Mouse (Mus musculus): ENCODE results near the gene Mcmbp. TPM values are rescaled to one million over a fixed set of nuclear protein-coding genes. Genes with fewer than 3 reads are reported as not detected.
"Not testable (repeated sequence)": the region's sequence is repeated elsewhere in the genome, so short reads cannot be mapped to it uniquely, and the experiment has no call there.

Gene Mcmbp
- polyA plus RNA-seq, 1 experiment from 2014 or later = 50.0 TPM

GRCm38 (mm10) chr7:128699959-128700358, 40.3 kb downstream of the Mcmbp start:
- peaks cover 89% of the 10 kb centered on the region for H3K36me3 ChIP-seq
- not testable (repeated sequence) for H3K4me3 ChIP-seq; H3K4me2 ChIP-seq; H3K9ac ChIP-seq; ATAC-seq (ENCODE audit: low read depth); H3K4me1 ChIP-seq (replicated peaks); H3K27me3 ChIP-seq; H3K27ac ChIP-seq (replicated peaks); H3K9me3 ChIP-seq
- 90% methylated on average over 6 of the region's 6 CpGs for WGBS

GRCm38 (mm10) chr7:128694848-128695247, 45.4 kb downstream of the Mcmbp start:
- Histone ChIP-seq H3K9me3 (no peaks in the 10 kb centered on the region), H3K4me3 (no peak overlapping the region), H3K36me3 (peaks cover 70% of the 10 kb centered on the region), H3K9ac (no peak overlapping the region), H3K4me2 (no peak overlapping the region), H3K27me3 (no peaks in the 10 kb centered on the region), H3K27ac (replicated peaks) (no peak overlapping the region), H3K4me1 (replicated peaks) (peaks cover 25% of the 10 kb centered on the region)
- no peak for ATAC-seq (ENCODE audit: low read depth)
- 92% methylated on average over 10 of the region's 10 CpGs for WGBS

- H3K27me3 ChIP-seq = no peaks in the 10 kb centered on the region
- H3K9me3 ChIP-seq = peaks cover 14% of the 10 kb centered on the region
- H3K9ac ChIP-seq = no peak overlapping the region
- peaks cover 25% of the 10 kb centered on the region for H3K4me1 ChIP-seq (replicated peaks)
- no peak for ATAC-seq (ENCODE audit: low read depth)
- peaks cover 56% of the 10 kb centered on the region for H3K36me3 ChIP-seq
- no peak overlapping the region for H3K27ac ChIP-seq (replicated peaks)
- peak overlapping the region; percentile 55; the same call in 1 of the 2 replicates for H3K4me2 ChIP-seq
- H3K4me3 ChIP-seq = no peak overlapping the region
- 91% methylated on average over 7 of the region's 7 CpGs for WGBS
Observed at GRCm38 (mm10) chr7:128692163-128692562, 48.1 kb downstream of the Mcmbp start.

- Histone ChIP-seq H3K9me3 (peaks cover 25% of the 10 kb centered on the region), H3K4me3 (peak overlapping the region; percentile 50), H3K36me3 (peaks cover 61% of the 10 kb centered on the region), H3K27ac (replicated peaks) (peak overlapping the region; percentile 96), H3K4me1 (replicated peaks) (peaks cover 25% of the 10 kb centered on the region), H3K4me2 (peak overlapping the region; percentile 55), H3K9ac (peak overlapping the region; percentile 68), H3K27me3 (no peaks in the 10 kb centered on the region)
- ATAC-seq (ENCODE audit: low read depth) = peak; percentile 75
- 25% methylated on average over 7 of the region's 7 CpGs for WGBS
Observed at GRCm38 (mm10) chr7:128690796-128691195, 49.5 kb downstream of the Mcmbp start.

- 14% methylated on average over 7 of the region's 7 CpGs for WGBS
- H3K27ac ChIP-seq (replicated peaks) = peak overlapping the region; percentile 96
- peak overlapping the region; percentile 50 for H3K4me3 ChIP-seq
- peaks cover 25% of the 10 kb centered on the region for H3K4me1 ChIP-seq (replicated peaks)
- H3K9ac ChIP-seq = peak overlapping the region; percentile 68
- H3K36me3 ChIP-seq = peaks cover 61% of the 10 kb centered on the region
- peak overlapping the region; percentile 55 for H3K4me2 ChIP-seq
- ATAC-seq (ENCODE audit: low read depth) = peak; percentile 82
- no peaks in the 10 kb centered on the region for H3K27me3 ChIP-seq
- H3K9me3 ChIP-seq = peaks cover 27% of the 10 kb centered on the region
Observed at GRCm38 (mm10) chr7:128690070-128690469, 50.2 kb downstream of the Mcmbp start.

GRCm38 (mm10) chr7:128689347-128689746, 50.9 kb downstream of the Mcmbp start:
- 54% methylated on average over 8 of the region's 8 CpGs for WGBS
- Histone ChIP-seq H3K9me3 (peaks cover 27% of the 10 kb centered on the region), H3K36me3 (peaks cover 61% of the 10 kb centered on the region), H3K4me3 (peak overlapping the region; percentile 50), H3K4me1 (replicated peaks) (peaks cover 25% of the 10 kb centered on the region), H3K27ac (replicated peaks) (peak overlapping the region; percentile 96), H3K9ac (peak overlapping the region; percentile 68), H3K27me3 (no peaks in the 10 kb centered on the region), H3K4me2 (peak overlapping the region; percentile 55)
- ATAC-seq (ENCODE audit: low read depth) = no peak

- peak; percentile 82 for ATAC-seq (ENCODE audit: low read depth)
- peak overlapping the region; percentile 50 for H3K4me3 ChIP-seq
- H3K27me3 ChIP-seq = no peaks in the 10 kb centered on the region
- peak overlapping the region; percentile 79 for H3K9ac ChIP-seq
- WGBS = 54% methylated on average over 56 of the region's 56 CpGs
- peaks cover 24% of the 10 kb centered on the region for H3K4me1 ChIP-seq (replicated peaks)
- H3K27ac ChIP-seq (replicated peaks) = peak overlapping the region; percentile 96
- H3K36me3 ChIP-seq = peaks cover 61% of the 10 kb centered on the region
- peaks cover 27% of the 10 kb centered on the region for H3K9me3 ChIP-seq
- peak overlapping the region; percentile 55 for H3K4me2 ChIP-seq
Observed at GRCm38 (mm10) chr7:128687821-128688564, 52.3 kb downstream of the Mcmbp start.

GRCm38 (mm10) chr7:128678546-128678945, 61.7 kb downstream of the Mcmbp start:
- ATAC-seq (ENCODE audit: low read depth) = no peak
- WGBS = 66% methylated on average over 3 of the region's 3 CpGs

GRCm38 (mm10) chr7:128672408-128673010, 67.8 kb downstream of the Mcmbp start:
- peak overlapping the region; percentile 51 for H3K4me2 ChIP-seq
- WGBS = 5% methylated on average over 15 of the region's 15 CpGs
- H3K36me3 ChIP-seq = peaks cover 8% of the 10 kb centered on the region; the same call in 1 of the 2 replicates
- ATAC-seq (ENCODE audit: low read depth) = peak; percentile 85
- H3K4me1 ChIP-seq (replicated peaks) = peaks cover 31% of the 10 kb centered on the region
- peak overlapping the region; percentile 55 for H3K9ac ChIP-seq
- peak overlapping the region; percentile 94 for H3K27ac ChIP-seq (replicated peaks)
- 0 out of 2 replicates have a peak overlapping the region, but pooled peaks have one; percentile 6 for H3K4me3 ChIP-seq
- H3K9me3 ChIP-seq = 0 out of 2 replicates have a peak, but pooled peaks cover 3% of the 10 kb centered on the region
- H3K27me3 ChIP-seq = no peaks in the 10 kb centered on the region

More at GRCm38 (mm10) chr7:128678546-128678945, 61.7 kb downstream of the Mcmbp start:
- H3K36me3 ChIP-seq = peaks cover 14% of the 10 kb centered on the region
- H3K27ac ChIP-seq (replicated peaks) = no peak overlapping the region
- no peaks in the 10 kb centered on the region for H3K27me3 ChIP-seq
- peaks cover 3% of the 10 kb centered on the region for H3K4me1 ChIP-seq (replicated peaks)
- no peak overlapping the region for H3K9ac ChIP-seq
- no peak overlapping the region for H3K4me2 ChIP-seq
- H3K4me3 ChIP-seq = no peak overlapping the region
- H3K9me3 ChIP-seq = no peaks in the 10 kb centered on the region

GRCm38 (mm10) chr7:128671952-128672351, 68.3 kb downstream of the Mcmbp start:
- ATAC-seq (ENCODE audit: low read depth) = peak; percentile 91
- H3K9ac ChIP-seq = peak overlapping the region; percentile 55
- WGBS = 9% methylated on average over 8 of the region's 8 CpGs
- H3K4me2 ChIP-seq = peak overlapping the region; percentile 51
- peaks cover 6% of the 10 kb centered on the region; the same call in 1 of the 2 replicates for H3K36me3 ChIP-seq
- H3K9me3 ChIP-seq = 0 out of 2 replicates have a peak, but pooled peaks cover 3% of the 10 kb centered on the region
- peaks cover 31% of the 10 kb centered on the region for H3K4me1 ChIP-seq (replicated peaks)
- no peaks in the 10 kb centered on the region for H3K27me3 ChIP-seq
- peak overlapping the region; percentile 94 for H3K27ac ChIP-seq (replicated peaks)
- H3K4me3 ChIP-seq = 0 out of 2 replicates have a peak overlapping the region, but pooled peaks have one; percentile 6

- H3K4me2 ChIP-seq = no peak overlapping the region
- no peak overlapping the region for H3K9ac ChIP-seq
- 0 out of 2 replicates have a peak, but pooled peaks cover 3% of the 10 kb centered on the region for H3K9me3 ChIP-seq
- peaks cover 13% of the 10 kb centered on the region; the same call in 1 of the 2 replicates for H3K36me3 ChIP-seq
- no peaks in the 10 kb centered on the region for H3K27me3 ChIP-seq
- no peak for ATAC-seq (ENCODE audit: low read depth)
- H3K27ac ChIP-seq (replicated peaks) = no peak overlapping the region
- H3K4me1 ChIP-seq (replicated peaks) = peaks cover 31% of the 10 kb centered on the region
- no peak overlapping the region for H3K4me3 ChIP-seq
- WGBS = 28% methylated on average over 2 of the region's 2 CpGs
Observed at GRCm38 (mm10) chr7:128668831-128669230, 71.5 kb downstream of the Mcmbp start.

- Histone ChIP-seq H3K4me1 (replicated peaks) (peaks cover 21% of the 10 kb centered on the region), H3K27me3 (no peaks in the 10 kb centered on the region), H3K9ac (no peak overlapping the region), H3K4me2 (no peak overlapping the region), H3K36me3 (peaks cover 13% of the 10 kb centered on the region; the same call in 1 of the 2 replicates), H3K27ac (replicated peaks) (peak overlapping the region; percentile 29; the same call in 1 of the 2 replicates), H3K4me3 (no peak overlapping the region), H3K9me3 (0 out of 2 replicates have a peak, but pooled peaks cover 3% of the 10 kb centered on the region)
- ATAC-seq (ENCODE audit: low read depth) = no peak
- 43% methylated on average over 5 of the region's 5 CpGs for WGBS
Observed at GRCm38 (mm10) chr7:128667788-128668187, 72.5 kb downstream of the Mcmbp start.

Measured in neural tube, embryonic 13.5 days (tissue).